Mouse (Mus musculus) heart, embryonic 15.5 days (tissue): ENCODE results near the gene Rnase11. TPM values are rescaled to one million over a fixed set of nuclear protein-coding genes. Genes with fewer than 3 reads are reported as not detected.
"Not testable (repeated sequence)": the region's sequence is repeated elsewhere in the genome, so short reads cannot be mapped to it uniquely, and the experiment has no call there.

Source experiments
- ATAC-seq: fragments of 200-750 bp; cut with Nextera tagmentation; replicated peaks from 2 replicates; pipeline ENCODE4 v1.8.0; 2017; ENCODE audit warnings: low read depth, moderate TSS enrichment; ENCODE audit not compliant: insufficient number of reproducible peaks, insufficient read depth, low FRiP score
- H3K27ac ChIP-seq: fragments of 300-500 bp; sonication (generic); 2 replicates; pipeline ENCODE4 v1.5.1; 2015; ENCODE audit warnings: mild to moderate bottlenecking, inconsistent platforms
- H3K27me3 ChIP-seq: fragments of 300-500 bp; sonication (generic); 2 replicates; pipeline ENCODE4 v1.6.1; 2015; ENCODE audit warnings: inconsistent platforms
- H3K36me3 ChIP-seq: fragments of 300-500 bp; sonication (generic); 2 replicates; pipeline ENCODE4 v1.6.1; 2015; ENCODE audit warnings: mild to moderate bottlenecking, inconsistent platforms
- H3K4me1 ChIP-seq: fragments of 300-500 bp; sonication (generic); replicated peaks from 2 replicates; pipeline ENCODE4 v1.6.1; 2015; ENCODE audit warnings: inconsistent platforms
- H3K4me2 ChIP-seq: fragments of 300-500 bp; sonication (generic); 2 replicates; pipeline ENCODE4 v1.6.1; 2015; ENCODE audit warnings: inconsistent platforms, mild to moderate bottlenecking, moderate library complexity
- H3K4me3 ChIP-seq: fragments of 300-500 bp; sonication (generic); 2 replicates; pipeline ENCODE4 v1.5.1; 2015; ENCODE audit warnings: mild to moderate bottlenecking, inconsistent platforms
- H3K9ac ChIP-seq: fragments of 300-500 bp; sonication (generic); 2 replicates; pipeline ENCODE4 v1.6.1; 2015; ENCODE audit warnings: mild to moderate bottlenecking, inconsistent platforms
- H3K9me3 ChIP-seq: fragments of 300-500 bp; sonication (generic); replicated peaks from 2 replicates; pipeline ENCODE4 v1.6.1; 2016; ENCODE audit warnings: inconsistent platforms
- WGBS: fragments of 180-500 bp; shearing (Covaris S2); methylation state at CpG from one replicate; pipeline ENCODE4 v1.1.7; 2015; ENCODE audit warnings: mixed read lengths; 5-methylcytosine and 5-hydroxymethylcytosine counted together
- polyA plus RNA-seq: library from polyadenylated mRNA; unstranded; fragments of >200 nt; fragmentation: Nextera tagmentation; extraction: Ambion mirVana; gene quantifications from 2 replicates; pipeline ENCODE4 v1.2.1, GENCODE M21; 2015

The Rnase11 gene
- not detected in 2 replicates for polyA plus RNA-seq

- no peaks in the 10 kb centered on the region for H3K9me3 ChIP-seq
- ATAC-seq = no peak
- H3K4me3 ChIP-seq = no peak within 1 kb of the TSS
- H3K27me3 ChIP-seq = no peaks in the 10 kb centered on the region
- no peak within 1 kb of the TSS for H3K9ac ChIP-seq
- H3K4me2 ChIP-seq = no peak within 1 kb of the TSS
- 81% methylated on average over 2 of the region's 2 CpGs for WGBS
- peaks cover 10% of the 10 kb centered on the region for H3K4me1 ChIP-seq
- H3K27ac ChIP-seq = no peak within 1 kb of the TSS
- no peaks in the 10 kb centered on the region for H3K36me3 ChIP-seq
Observed at GRCm38 (mm10) chr14:51050063-51050462, at the start of gene Rnase11. TSS of gene Rnase11 (minus strand) at chr14:51050163.

GRCm38 (mm10) chr14:51098921-51099320 is 49.0 kb upstream of the Rnase11 start:
- 94% methylated on average over 11 of the region's 11 CpGs for WGBS
- ATAC-seq = no peak

GRCm38 (mm10) chr14:51098300-51098699 is 48.3 kb upstream of the Rnase11 start:
- H3K27me3 ChIP-seq, H3K27ac ChIP-seq, H3K9me3 ChIP-seq, H3K36me3 ChIP-seq, H3K4me2 ChIP-seq, H3K4me1 ChIP-seq, H3K4me3 ChIP-seq, H3K9ac ChIP-seq: not testable (repeated sequence)
- ATAC-seq = 0 out of 2 replicates have a peak, but pooled peaks have one; percentile 6
- WGBS = 35% methylated on average over 1 of the region's 1 CpGs

More at GRCm38 (mm10) chr14:51098921-51099320, 49.0 kb upstream of the Rnase11 start:
- no peaks in the 10 kb centered on the region for H3K9me3 ChIP-seq
- no peak overlapping the region for H3K4me3 ChIP-seq
- H3K9ac ChIP-seq = no peak overlapping the region
- no peak overlapping the region for H3K27ac ChIP-seq
- no peak overlapping the region for H3K4me2 ChIP-seq
- H3K4me1 ChIP-seq = 0 out of 2 replicates have a peak, but pooled peaks cover 3% of the 10 kb centered on the region
- no peaks in the 10 kb centered on the region for H3K27me3 ChIP-seq
- H3K36me3 ChIP-seq = no peaks in the 10 kb centered on the region

- Histone ChIP-seq H3K4me3 (no peak overlapping the region), H3K9ac (no peak overlapping the region), H3K27ac (no peak overlapping the region), H3K4me2 (no peak overlapping the region), H3K9me3 (no peaks in the 10 kb centered on the region), H3K4me1 (peaks cover 18% of the 10 kb centered on the region; the same call in 1 of the 2 replicates), H3K27me3 (no peaks in the 10 kb centered on the region), H3K36me3 (no peaks in the 10 kb centered on the region)
- ATAC-seq = no peak
- 61% methylated on average over 9 of the region's 9 CpGs for WGBS
Observed at GRCm38 (mm10) chr14:51095736-51096524, 46.0 kb upstream of the Rnase11 start.

- ATAC-seq = no peak
- H3K9ac ChIP-seq = no peak overlapping the region
- no peaks in the 10 kb centered on the region for H3K9me3 ChIP-seq
- peaks cover 18% of the 10 kb centered on the region; the same call in 1 of the 2 replicates for H3K4me1 ChIP-seq
- H3K36me3 ChIP-seq = no peaks in the 10 kb centered on the region
- no peak overlapping the region for H3K4me3 ChIP-seq
- no peak overlapping the region for H3K27ac ChIP-seq
- H3K27me3 ChIP-seq = no peaks in the 10 kb centered on the region
- 60% methylated on average over 9 of the region's 9 CpGs for WGBS
- H3K4me2 ChIP-seq = no peak overlapping the region
Observed at GRCm38 (mm10) chr14:51094921-51095320, 45.0 kb upstream of the Rnase11 start.

GRCm38 (mm10) chr14:51094096-51094875 is 44.3 kb upstream of the Rnase11 start:
- Histone ChIP-seq H3K4me1 (peaks cover 18% of the 10 kb centered on the region; the same call in 1 of the 2 replicates), H3K27me3 (no peaks in the 10 kb centered on the region), H3K36me3 (no peaks in the 10 kb centered on the region), H3K4me2 (no peak overlapping the region), H3K9ac (no peak overlapping the region), H3K27ac (no peak overlapping the region; the same call in 1 of the 2 replicates), H3K9me3 (no peaks in the 10 kb centered on the region), H3K4me3 (no peak overlapping the region)
- no peak for ATAC-seq
- 74% methylated on average over 5 of the region's 5 CpGs for WGBS

GRCm38 (mm10) chr14:51093496-51093895 is 43.5 kb upstream of the Rnase11 start:
- no peak for ATAC-seq
- Histone ChIP-seq H3K27me3 (no peaks in the 10 kb centered on the region), H3K4me1 (peaks cover 18% of the 10 kb centered on the region; the same call in 1 of the 2 replicates), H3K4me3 (no peak overlapping the region), H3K36me3 (no peaks in the 10 kb centered on the region), H3K9ac (no peak overlapping the region), H3K9me3 (no peaks in the 10 kb centered on the region), H3K4me2 (0 out of 2 replicates have a peak overlapping the region, but pooled peaks have one; percentile 4), H3K27ac (no peak overlapping the region)
- 24% methylated on average over 3 of the region's 3 CpGs for WGBS

- Histone ChIP-seq H3K9ac (no peak overlapping the region), H3K36me3 (no peaks in the 10 kb centered on the region), H3K4me1 (peaks cover 21% of the 10 kb centered on the region; the same call in 1 of the 2 replicates), H3K27me3 (no peaks in the 10 kb centered on the region), H3K4me2 (peak overlapping the region; percentile 88), H3K27ac (peak overlapping the region; percentile 42; the same call in 1 of the 2 replicates), H3K4me3 (peak overlapping the region; percentile 89; the same call in 1 of the 2 replicates), H3K9me3 (no peaks in the 10 kb centered on the region)
- WGBS = 59% methylated on average over 8 of the region's 8 CpGs
- ATAC-seq = no peak
Observed at GRCm38 (mm10) chr14:51092073-51092620, 42.2 kb upstream of the Rnase11 start.

GRCm38 (mm10) chr14:51090921-51091900 is 41.2 kb upstream of the Rnase11 start, which contains the start of the genes Rnase4 and Ang:
TSS of gene Rnase4 (plus strand) at chr14:51091077.
TSS of gene Ang (plus strand) at chr14:51091150.
- no peak for ATAC-seq

More at GRCm38 (mm10) chr14:51090921-51091900, 41.2 kb upstream of the Rnase11 start, which contains the start of the genes Rnase4 and Ang:
- Histone ChIP-seq H3K36me3 (no peaks in the 10 kb centered on the region), H3K4me2 (peak within 1 kb of the TSS; percentile 88), H3K9me3 (no peaks in the 10 kb centered on the region), H3K9ac (peak within 1 kb of the TSS; percentile 59), H3K4me1 (peaks cover 21% of the 10 kb centered on the region; the same call in 1 of the 2 replicates), H3K27me3 (no peaks in the 10 kb centered on the region), H3K27ac (peak within 1 kb of the TSS; percentile 87), H3K4me3 (peak within 1 kb of the TSS; percentile 89)
- 7% methylated on average over 33 of the region's 33 CpGs for WGBS
